Mouse (Mus musculus): ENCODE data around the gene Ptpn4. TPM values are rescaled to one million over a fixed set of nuclear protein-coding genes. Genes with fewer than 3 reads are reported as not detected.

Ptpn4 gene
- total and polyA plus RNA-seq, 3 experiments: 6.2 to 527 (median 9.5) TPM

GRCm38 (mm10) chr1:119706471-119707217 is 130.8 kb downstream of the Ptpn4 start (continued):
- TF ChIP-seq TBP (IDR thresholded peaks at IDR 0.05; ENCODE audit: low read depth, low read length) (no peak), SMC3 (IDR thresholded peaks at IDR 0.05; ENCODE audit: low read depth, low read length) (no peak), UBTF (IDR thresholded peaks at IDR 0.05; ENCODE audit: borderline replicate concordance, insufficient read depth, low read depth, low read length) (no peak), CTCF (IDR thresholded peaks at IDR 0.05 in 2 of 3, conservative IDR thresholded peaks at IDR 0.05 in 1 of 3; ENCODE audit: control insufficient read depth in 1 of 3, insufficient read depth in 1 of 3, low read depth in 2 of 3, low read length in 3 of 3, poor library complexity in 1 of 3, severe bottlenecking in 1 of 3) (no peak)

DNA sequence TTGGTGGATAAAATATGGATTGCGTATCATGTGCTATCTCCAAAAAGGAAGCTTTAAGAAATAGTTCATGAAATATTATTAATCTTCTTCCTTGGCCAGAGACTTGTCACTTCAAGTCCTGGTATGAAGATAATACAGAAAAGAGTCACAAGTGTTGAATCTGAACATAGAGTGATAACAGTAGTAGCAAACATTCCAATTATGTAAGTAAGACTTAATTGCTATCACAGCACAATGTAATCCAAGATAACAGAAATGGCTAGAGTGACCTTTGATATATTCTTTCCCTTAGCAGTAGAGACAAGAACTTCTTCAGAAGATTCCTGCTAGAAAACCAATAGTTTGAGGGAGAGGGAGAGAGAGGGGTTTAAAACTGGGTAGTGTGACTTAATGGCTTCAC is 140.6 kb downstream of the Ptpn4 start:
- H3K36me3 ChIP-seq (ENCODE audit: control insufficient read depth in 1 of 2, insufficient read depth in 2 of 2, low read length in 2 of 2): peaks cover 0 to 6% of the 10 kb centered on the region in 2 experiments; a peak in 2 of 4 replicates
- DNase-seq (ENCODE audit: low read depth, low spot score): no peak
- TF ChIP-seq MYC (IDR thresholded peaks at IDR 0.05; ENCODE audit: low read depth, low read length): no peak
- no peak for TF ChIP-seq ZNF384 (IDR thresholded peaks at IDR 0.05; ENCODE audit: low read depth, low read length)
- no peak for TF ChIP-seq TBP (IDR thresholded peaks at IDR 0.05; ENCODE audit: low read depth, low read length)
- TF ChIP-seq POLR2A (IDR thresholded peaks at IDR 0.05; ENCODE audit: control insufficient read depth in 1 of 2, insufficient read depth in 1 of 2, low read depth in 1 of 2, low read length in 2 of 2, poor library complexity in 1 of 2): no peak
- H3K27me3 ChIP-seq (ENCODE audit: control insufficient read depth in 1 of 2, insufficient read depth in 2 of 2, low read length in 2 of 2): no peaks in the 10 kb centered on the region
- H3K9me3 ChIP-seq (replicated peaks; ENCODE audit: insufficient read depth, low read length): no peaks in the 10 kb centered on the region
- H3K9ac ChIP-seq (ENCODE audit: control insufficient read depth, low read depth, low read length, poor library complexity, severe bottlenecking): no peak overlapping the region
- no peak overlapping the region for H3K27ac ChIP-seq (ENCODE audit: control insufficient read depth, low read depth, low read length)
- H3K4me1 ChIP-seq (ENCODE audit: control insufficient read depth in 1 of 2, insufficient read depth in 2 of 2, low read length in 2 of 2): no peaks in the 10 kb centered on the region
- no peaks in the 10 kb centered on the region for H3K79me2 ChIP-seq (ENCODE audit: control insufficient read depth, insufficient read depth, low read length, poor library complexity)
- H3K4me3 ChIP-seq (ENCODE audit: control insufficient read depth in 1 of 2, insufficient read depth in 1 of 2, low read depth in 2 of 2, low read length in 2 of 2): no peak overlapping the region

GRCm38 (mm10) chr1:119685773-119686558 is 151.4 kb downstream of the Ptpn4 start:
- Histone ChIP-seq H3K9ac (ENCODE audit: control insufficient read depth, low read depth, low read length, poor library complexity, severe bottlenecking) (no peak overlapping the region), H3K27me3 (ENCODE audit: control insufficient read depth in 1 of 2, insufficient read depth in 2 of 2, low read length in 2 of 2) (no peaks in the 10 kb centered on the region), H3K4me1 (ENCODE audit: control insufficient read depth in 1 of 2, insufficient read depth in 2 of 2, low read length in 2 of 2) (peaks cover 0 to 8% of the 10 kb centered on the region in 2 experiments; a peak in 2 of 4 replicates), H3K9me3 (replicated peaks; ENCODE audit: insufficient read depth, low read length) (no peaks in the 10 kb centered on the region), H3K79me2 (ENCODE audit: control insufficient read depth, insufficient read depth, low read length, poor library complexity) (no peaks in the 10 kb centered on the region), H3K27ac (ENCODE audit: control insufficient read depth, low read depth, low read length) (no peak overlapping the region), H3K4me3 (ENCODE audit: control insufficient read depth in 1 of 2, insufficient read depth in 1 of 2, low read depth in 2 of 2, low read length in 2 of 2) (no peak overlapping the region), H3K36me3 (ENCODE audit: control insufficient read depth in 1 of 2, insufficient read depth in 2 of 2, low read length in 2 of 2) (peaks cover 6 to 16% of the 10 kb centered on the region in 2 experiments)
- peak; percentile 78 for DNase-seq (ENCODE audit: low read depth, low spot score)
- TF ChIP-seq ZNF384 (IDR thresholded peaks at IDR 0.05; ENCODE audit: low read depth, low read length): 0 out of 2 replicates have a peak, but pooled peaks have one; percentile 12
- TF ChIP-seq SMC3 (IDR thresholded peaks at IDR 0.05; ENCODE audit: low read depth, low read length): no peak
- peak; percentile 83 to 87 for TF ChIP-seq EP300 (IDR thresholded peaks at IDR 0.05; ENCODE audit: low read depth in 1 of 2, low read length in 2 of 2)
- TF ChIP-seq CTCF (IDR thresholded peaks at IDR 0.05 in 2 of 3, conservative IDR thresholded peaks at IDR 0.05 in 1 of 3; ENCODE audit: control insufficient read depth in 1 of 3, insufficient read depth in 1 of 3, low read depth in 2 of 3, low read length in 3 of 3, poor library complexity in 1 of 3, severe bottlenecking in 1 of 3): peak in 1 of 3 experiments; percentile 52; a peak in 3 of 6 replicates
- peak; percentile 58 for TF ChIP-seq TAL1 (IDR thresholded peaks at IDR 0.05; ENCODE audit: low read length)
- TF ChIP-seq MXI1 (IDR thresholded peaks at IDR 0.05; ENCODE audit: low read depth, low read length): no peak
- peak; percentile 61; the same call in 1 of the 2 replicates for TF ChIP-seq RCOR1 (IDR thresholded peaks at IDR 0.05; ENCODE audit: low read depth, low read length)
- TF ChIP-seq MYB (IDR thresholded peaks at IDR 0.05; ENCODE audit: low read depth, low read length): peak; percentile 34; the same call in 1 of the 2 replicates
- no peak for TF ChIP-seq CHD2 (IDR thresholded peaks at IDR 0.05; ENCODE audit: low read length)
- TF ChIP-seq SIN3A (IDR thresholded peaks at IDR 0.05; ENCODE audit: low read length): peak; percentile 68
- peak; percentile 70 for TF ChIP-seq ETS1 (IDR thresholded peaks at IDR 0.05; ENCODE audit: low read depth, low read length)
- TF ChIP-seq NRF1 (IDR thresholded peaks at IDR 0.05; ENCODE audit: insufficient read depth, low read depth, low read length, poor library complexity, severe bottlenecking): no peak
- TF ChIP-seq MEF2A (IDR thresholded peaks at IDR 0.05; ENCODE audit: extremely low read depth, insufficient replicate concordance, low read depth, low read length, poor library complexity, severe bottlenecking): no peak
- peak; percentile 80 for TF ChIP-seq GATA1 (IDR thresholded peaks at IDR 0.05; ENCODE audit: low read depth, low read length)
- no peak for TF ChIP-seq POLR2A (IDR thresholded peaks at IDR 0.05; ENCODE audit: control insufficient read depth in 1 of 2, insufficient read depth in 1 of 2, low read depth in 1 of 2, low read length in 2 of 2, poor library complexity in 1 of 2)
- peak; percentile 91 for TF ChIP-seq TCF12 (IDR thresholded peaks at IDR 0.05; ENCODE audit: low read depth, low read length)

Data from MEL (cell line).